Comparison of ENCODE assay signal across 20 mouse cellular contexts in genomic region chr7:101955276-101955675, GRCm38 (mm10). TPM values are rescaled to one million over a fixed set of nuclear protein-coding genes. Genes with fewer than 3 reads are reported as not detected.
DNase-seq lines count a peak whose midpoint lies in the region; ATAC-seq lines count a peak whose summit lies in the region.
"Had no signal": no experiment of that assay in that cellular context is flagged by ENCODE, and none has a peak within 500 bp of the region (broad histone marks: within the 10 kb centered on the region; RNA-seq: fewer than 3 reads in every experiment).

No protein-coding gene starts in this region.

- ATAC-seq in frontal cortex, adult (ENCODE audit: low TSS enrichment), result no peak
- ATAC-seq: activated CD4-positive, CD25-positive, alpha-beta regulatory T cell, adult 4 months; forebrain, embryonic 13.5 days; forebrain, embryonic 15.5 days; forebrain, postnatal 0 days; Patski had no signal

- intact Hi-C loops in gastrocnemius, postnatal 14 days (cut with DNase I; ENCODE audit: low total_unique reads), result no loop called here

- DNase-seq in heart, adult 11 months, result peak; percentile 15
- no peak for DNase-seq in heart, adult 9 months (ENCODE audit: low spot score in 2 of 2)
- DNase-seq in A20 (ENCODE audit: low read depth, low spot score), result peak; percentile 59
- peak; percentile 38 for DNase-seq in brain, adult 2 months (ENCODE audit: low read depth, low spot score)
- no peak for DNase-seq in gastrocnemius, postnatal 14 days
- DNase-seq: adrenal gland, adult 8-10 months; adrenal gland, postnatal 14 days; cerebellum, adult 11 months; cerebellum, adult 2 months; cerebellum, adult 9-10 months; cerebellum, postnatal 10 days; cerebellum, postnatal 25 days; forebrain, postnatal 0 days had no signal

RNA-seq across cellular contexts. Expression of gene Numa1, which starts 21.4 kb away (rescaled TPM):
- total RNA-seq in gastrocnemius, postnatal 14 days (2021), result 10 to 100 TPM; 53.0 to 53.3 TPM

RNA-seq across cellular contexts. Expression of gene Lrrc51, which starts 21.6 kb away (rescaled TPM):
- 1 to 10 TPM; 3.6 to 3.7 TPM for total RNA-seq in gastrocnemius, postnatal 14 days (2021)

RNA-seq across cellular contexts. Expression of gene Tomt, which starts 49.1 kb away (rescaled TPM):
- total RNA-seq in gastrocnemius, postnatal 14 days (2021), result not detected
- total RNA-seq: adrenal gland, adult 18-20 months; adrenal gland, adult 8-10 months; adrenal gland, postnatal 14 days; adrenal gland, postnatal 36 days; forebrain, postnatal 0 days had no signal

RNA-seq across cellular contexts. Expression of gene Lamtor1, which starts 49.6 kb away (rescaled TPM):
- total RNA-seq in gastrocnemius, postnatal 14 days (2021), result 100 to 1,000 TPM; 101 to 102 TPM

Comparison
In these comparisons a context has a peak if more than half of its experiments do, and no peak if none do; other contexts are left out.
1. DNase-seq: peak in heart, adult 11 months (single experiment), A20 (single experiment) and brain, adult 2 months (single experiment); none in heart, adult 9 months (0 of 2) and gastrocnemius, postnatal 14 days (single experiment).